Mouse (Mus musculus): ENCODE measurements around the gene Gm4846. TPM values are rescaled to one million over a fixed set of nuclear protein-coding genes. Genes with fewer than 3 reads are reported as not detected.
"Not testable (repeated sequence)": the region's sequence is repeated elsewhere in the genome, so short reads cannot be mapped to it uniquely, and the experiment has no call there.

Gm4846 gene
- not detected in 2 replicates for polyA plus RNA-seq (2012; rRNA removed)

- WGBS, result 24% methylated on average over 1 of the region's 1 CpGs
- H3K36me3 ChIP-seq (ENCODE audit: control insufficient read depth, insufficient read depth, low read length); H3K4me1 ChIP-seq (ENCODE audit: control insufficient read depth, insufficient read depth, insufficient read length, low read length); H3K27me3 ChIP-seq (ENCODE audit: control insufficient read depth, insufficient read depth, low read length); H3K4me3 ChIP-seq (ENCODE audit: low read depth, low read length); H3K27ac ChIP-seq (ENCODE audit: insufficient read depth, low read depth, low read length): not testable (repeated sequence)
Observed at GRCm38 (mm10) chr1:166497488-166497887, at the start of gene Gm4846. TSS of gene Gm4846 (minus strand) at chr1:166497588.

DNA sequence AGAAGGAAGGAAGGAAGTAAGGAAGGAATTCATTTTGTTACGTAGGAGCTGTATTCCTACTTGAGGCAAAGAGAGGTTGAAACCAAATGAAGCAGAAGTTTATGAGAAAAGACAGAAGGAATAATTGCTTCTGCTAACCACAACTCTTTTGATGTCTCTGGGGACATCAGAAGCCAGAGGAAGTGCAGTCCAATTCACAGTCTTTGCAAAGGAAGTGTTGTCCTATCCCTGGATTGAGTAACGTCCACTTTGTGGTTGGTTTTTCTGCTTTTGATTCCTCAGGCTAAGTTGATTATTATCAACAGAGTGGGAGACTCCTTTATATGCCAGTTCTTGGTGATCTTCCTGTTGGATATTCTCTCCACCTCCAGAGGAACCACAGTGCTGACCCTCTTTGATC is 34.1 kb upstream of the Gm4846 start:
- 75% methylated on average over 2 of the region's 2 CpGs for WGBS
- not testable (repeated sequence) for H3K27ac ChIP-seq (ENCODE audit: insufficient read depth, low read depth, low read length); H3K4me1 ChIP-seq (ENCODE audit: control insufficient read depth, insufficient read depth, insufficient read length, low read length); H3K36me3 ChIP-seq (ENCODE audit: control insufficient read depth, insufficient read depth, low read length); H3K27me3 ChIP-seq (ENCODE audit: control insufficient read depth, insufficient read depth, low read length); H3K4me3 ChIP-seq (ENCODE audit: low read depth, low read length)

DNA sequence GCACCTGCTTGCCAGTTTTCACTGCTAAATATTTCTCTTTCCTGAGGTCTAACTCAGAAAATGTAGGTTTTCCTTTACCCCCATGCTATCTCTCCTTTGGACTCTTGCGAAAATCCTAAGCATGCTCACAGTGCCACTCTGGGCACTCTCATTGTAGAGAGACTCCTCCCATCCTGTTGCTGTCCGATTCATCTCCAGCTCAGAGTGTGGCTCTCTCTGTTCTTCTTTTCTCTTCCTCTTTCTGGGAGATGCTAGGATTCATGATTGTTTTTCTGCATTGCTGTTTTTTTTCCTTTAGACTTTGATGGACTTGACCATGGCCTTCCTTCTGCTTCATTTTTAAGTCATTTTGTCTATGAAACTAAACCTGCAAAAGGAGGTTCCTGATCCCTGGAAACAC is 27.3 kb upstream of the Gm4846 start:
- not testable (repeated sequence) for H3K36me3 ChIP-seq (ENCODE audit: control insufficient read depth, insufficient read depth, low read length); H3K4me3 ChIP-seq (ENCODE audit: low read depth, low read length); H3K27me3 ChIP-seq (ENCODE audit: control insufficient read depth, insufficient read depth, low read length); H3K4me1 ChIP-seq (ENCODE audit: control insufficient read depth, insufficient read depth, insufficient read length, low read length); H3K27ac ChIP-seq (ENCODE audit: insufficient read depth, low read depth, low read length)
- 88% methylated on average over 2 of the region's 2 CpGs for WGBS

GRCm38 (mm10) chr1:166519626-166520025 is 22.2 kb upstream of the Gm4846 start:
- WGBS, result 93% methylated on average over 6 of the region's 6 CpGs
- H3K4me3 ChIP-seq (ENCODE audit: low read depth, low read length); H3K36me3 ChIP-seq (ENCODE audit: control insufficient read depth, insufficient read depth, low read length): not testable (repeated sequence)

DNA sequence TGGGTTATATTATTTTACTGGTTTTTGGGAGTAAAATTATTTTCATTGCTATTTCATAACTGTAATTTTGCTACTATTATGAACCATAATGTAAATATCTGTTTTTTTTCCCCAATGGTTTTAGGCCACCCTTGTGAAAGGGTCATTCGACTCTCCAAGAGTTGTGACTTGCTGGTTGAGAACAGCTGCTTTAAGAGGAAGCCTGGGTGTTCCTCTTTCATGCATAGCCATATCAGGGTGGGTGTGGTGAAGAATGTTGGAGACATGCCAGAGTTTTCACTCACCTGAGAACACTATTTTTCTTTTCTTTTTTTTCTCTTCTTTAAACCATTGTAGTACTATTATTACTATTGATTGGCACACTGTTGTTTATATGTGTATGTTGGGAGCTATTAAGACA is 19.2 kb upstream of the Gm4846 start:
- 83% methylated on average over 1 of the region's 1 CpGs for WGBS

More at GRCm38 (mm10) chr1:166519626-166520025, 22.2 kb upstream of the Gm4846 start:
- H3K4me1 ChIP-seq (ENCODE audit: control insufficient read depth, insufficient read depth, insufficient read length, low read length); H3K27ac ChIP-seq (ENCODE audit: insufficient read depth, low read depth, low read length); H3K27me3 ChIP-seq (ENCODE audit: control insufficient read depth, insufficient read depth, low read length): not testable (repeated sequence)

GRCm38 (mm10) chr1:166504206-166504605 is 6.8 kb upstream of the Gm4846 start:
- not testable (repeated sequence) for H3K4me1 ChIP-seq (ENCODE audit: control insufficient read depth, insufficient read depth, insufficient read length, low read length); H3K4me3 ChIP-seq (ENCODE audit: low read depth, low read length); H3K27ac ChIP-seq (ENCODE audit: insufficient read depth, low read depth, low read length); H3K36me3 ChIP-seq (ENCODE audit: control insufficient read depth, insufficient read depth, low read length); H3K27me3 ChIP-seq (ENCODE audit: control insufficient read depth, insufficient read depth, low read length)
- 86% methylated on average over 2 of the region's 2 CpGs for WGBS

More for the DNA sequence above, 19.2 kb upstream of the Gm4846 start:
- Histone ChIP-seq H3K27ac (ENCODE audit: insufficient read depth, low read depth, low read length) (no peak overlapping the region), H3K27me3 (ENCODE audit: control insufficient read depth, insufficient read depth, low read length) (no peaks in the 10 kb centered on the region), H3K4me1 (ENCODE audit: control insufficient read depth, insufficient read depth, insufficient read length, low read length) (no peaks in the 10 kb centered on the region), H3K36me3 (ENCODE audit: control insufficient read depth, insufficient read depth, low read length) (no peaks in the 10 kb centered on the region), H3K4me3 (ENCODE audit: low read depth, low read length) (no peak overlapping the region)
- no peak for TF ChIP-seq CTCF (IDR thresholded peaks at IDR 0.05; ENCODE audit: extremely low read depth, insufficient read length, insufficient replicate concordance, low read depth, low read length)
- no peak for TF ChIP-seq POLR2A (IDR thresholded peaks at IDR 0.05; ENCODE audit: low read depth, low read length)

GRCm38 (mm10) chr1:166479503-166479902 is 17.9 kb downstream of the Gm4846 start:
- H3K27ac ChIP-seq (ENCODE audit: insufficient read depth, low read depth, low read length), result no peak overlapping the region
- H3K4me1 ChIP-seq (ENCODE audit: control insufficient read depth, insufficient read depth, insufficient read length, low read length), result no peaks in the 10 kb centered on the region
- 72% methylated on average over 2 of the region's 2 CpGs for WGBS
- H3K27me3 ChIP-seq (ENCODE audit: control insufficient read depth, insufficient read depth, low read length), result no peaks in the 10 kb centered on the region
- no peak for TF ChIP-seq POLR2A (IDR thresholded peaks at IDR 0.05; ENCODE audit: low read depth, low read length)
- no peak overlapping the region for H3K4me3 ChIP-seq (ENCODE audit: low read depth, low read length)
- H3K36me3 ChIP-seq (ENCODE audit: control insufficient read depth, insufficient read depth, low read length), result no peaks in the 10 kb centered on the region

DNA sequence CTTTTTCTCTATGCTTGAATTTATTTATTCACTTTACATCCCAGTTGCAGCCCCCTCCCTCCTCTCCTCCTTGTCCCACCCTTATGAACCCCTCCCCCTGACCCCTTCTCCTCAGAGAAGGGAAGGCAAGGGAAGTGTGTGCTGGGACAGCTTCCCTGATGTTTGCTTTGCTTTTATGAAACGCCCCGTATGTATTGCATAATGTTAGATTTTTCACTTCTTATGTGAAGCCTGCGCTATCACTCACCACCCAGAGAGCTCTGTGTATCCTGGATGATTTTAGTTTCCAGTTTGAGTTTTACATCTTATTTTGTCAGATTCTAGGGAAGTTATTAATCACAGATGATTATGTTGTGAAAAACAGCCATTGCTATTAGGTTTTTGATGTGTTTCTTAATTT is 30.2 kb downstream of the Gm4846 start:
- Histone ChIP-seq H3K27ac (ENCODE audit: insufficient read depth, low read depth, low read length) (no peak overlapping the region), H3K36me3 (ENCODE audit: control insufficient read depth, insufficient read depth, low read length) (no peaks in the 10 kb centered on the region), H3K4me1 (ENCODE audit: control insufficient read depth, insufficient read depth, insufficient read length, low read length) (no peaks in the 10 kb centered on the region), H3K27me3 (ENCODE audit: control insufficient read depth, insufficient read depth, low read length) (no peaks in the 10 kb centered on the region), H3K4me3 (ENCODE audit: low read depth, low read length) (no peak overlapping the region)
- TF ChIP-seq POLR2A (IDR thresholded peaks at IDR 0.05; ENCODE audit: low read depth, low read length), result no peak
- no peak for TF ChIP-seq CTCF (IDR thresholded peaks at IDR 0.05; ENCODE audit: extremely low read depth, insufficient read length, insufficient replicate concordance, low read depth, low read length)
- 78% methylated on average over 3 of the region's 3 CpGs for WGBS

All from small intestine, adult 2 months (tissue).